Mouse (Mus musculus) liver, embryonic 11.5 days (tissue): ENCODE data around the gene Helz2. TPM values are rescaled to one million over a fixed set of nuclear protein-coding genes. Genes with fewer than 3 reads are reported as not detected.
"Not testable (repeated sequence)": the region's sequence is repeated elsewhere in the genome, so short reads cannot be mapped to it uniquely, and the experiment has no call there.

Experiments
- ATAC-seq: fragments of 200-750 bp; cut with Nextera tagmentation; replicated peaks from 2 replicates; pipeline ENCODE4 v1.8.0; 2017; ENCODE audit warnings: moderate number of reproducible peaks, mild to moderate bottlenecking, moderate TSS enrichment, moderate library complexity; ENCODE audit not compliant: low FRiP score
- DNase-seq: peaks from one replicate; pipeline ENCODE4 v3.0.0-alpha.2; 2017; ENCODE audit warnings: low spot score
- H3K27ac ChIP-seq: fragments of 300-500 bp; sonication (generic); 2 replicates; pipeline ENCODE4 v1.5.1; 2014; ENCODE audit warnings: mild to moderate bottlenecking, low read depth, low read length, control low read depth
- H3K27me3 ChIP-seq: fragments of 300-500 bp; sonication (generic); replicated peaks from 2 replicates; pipeline ENCODE4 v1.6.1; 2014; ENCODE audit warnings: low read length, mixed read lengths; ENCODE audit not compliant: control insufficient read depth, insufficient read depth
- H3K36me3 ChIP-seq: fragments of 300-500 bp; sonication (generic); 2 replicates; pipeline ENCODE4 v1.6.1; 2014; ENCODE audit warnings: mild to moderate bottlenecking, low read length, moderate library complexity, mixed read lengths; ENCODE audit not compliant: control insufficient read depth, insufficient read depth
- H3K4me1 ChIP-seq: fragments of 300-500 bp; sonication (generic); replicated peaks from 2 replicates; pipeline ENCODE4 v1.6.1; 2014; ENCODE audit warnings: low read length, mixed read lengths; ENCODE audit not compliant: control insufficient read depth, insufficient read depth
- H3K4me2 ChIP-seq: fragments of 300-500 bp; sonication (generic); 2 replicates; pipeline ENCODE4 v1.6.1; 2014; ENCODE audit warnings: mild to moderate bottlenecking, control low read depth, moderate library complexity
- H3K4me3 ChIP-seq: fragments of 300-500 bp; sonication (generic); 2 replicates; pipeline ENCODE4 v1.5.1; 2014; ENCODE audit warnings: low read depth, low read length, control low read depth
- H3K9ac ChIP-seq: fragments of 300-500 bp; sonication (generic); 2 replicates; pipeline ENCODE4 v1.6.1; 2014; ENCODE audit warnings: low read depth, low read length, control low read depth
- H3K9me3 ChIP-seq: fragments of 300-500 bp; sonication (generic); 2 replicates; pipeline ENCODE4 v1.6.1; 2016; ENCODE audit warnings: low read length, inconsistent platforms, mixed read lengths; ENCODE audit not compliant: control insufficient read depth
- WGBS: fragments of 180-500 bp; shearing (Covaris S2); extraction: QIAGEN DNeasy Blood & Tissue Kit; methylation state at CpG from one replicate; pipeline ENCODE4 v1.1.7; 2014; 5-methylcytosine and 5-hydroxymethylcytosine counted together
- polyA plus RNA-seq: library from polyadenylated mRNA; unstranded; fragments of >200 nt; fragmentation: Nextera tagmentation; extraction: Ambion mirVana; gene quantifications from 2 replicates; pipeline ENCODE4 v1.2.1, GENCODE M21; 2014

Gene Helz2
- polyA plus RNA-seq, 1 experiment from 2014 or later, result 2.6 TPM

DNA sequence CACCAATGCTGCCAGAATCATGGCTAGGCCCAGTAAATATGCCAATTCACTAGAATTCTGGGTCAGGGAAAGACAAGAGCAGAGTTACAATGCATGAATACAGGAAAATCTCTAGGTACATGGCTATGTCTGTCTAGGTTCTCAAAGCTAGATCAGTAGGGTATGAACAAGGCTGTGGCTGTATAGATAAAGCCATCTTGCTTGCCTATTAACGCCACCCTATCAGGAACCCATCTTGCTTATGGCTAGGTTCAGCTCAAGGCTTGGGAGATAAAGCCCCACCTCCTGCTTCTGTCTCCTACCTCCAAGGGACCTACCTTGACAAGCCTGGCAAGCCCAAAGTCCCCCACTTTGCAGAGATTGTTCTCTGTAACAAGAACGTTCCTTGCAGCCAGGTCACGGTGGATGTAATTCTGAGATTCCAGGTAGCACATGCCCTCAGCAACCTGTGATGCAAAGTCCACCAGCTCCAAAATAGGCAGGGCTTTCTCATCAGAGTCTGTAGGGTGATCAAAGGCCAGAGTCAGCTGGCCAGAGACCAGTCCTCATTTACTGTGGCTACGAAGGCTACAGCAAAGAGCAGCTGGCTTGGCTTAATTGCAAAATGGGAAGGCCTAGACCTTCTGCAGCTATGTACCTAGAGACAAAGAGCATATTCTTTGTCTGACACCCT, 45.1 kb downstream of the Helz2 start:
- no peak overlapping the region for H3K4me3 ChIP-seq
- H3K27me3 ChIP-seq, result peaks cover 8% of the 10 kb centered on the region
- H3K9me3 ChIP-seq, result no peaks in the 10 kb centered on the region
- H3K36me3 ChIP-seq, result no peaks in the 10 kb centered on the region
- no peak overlapping the region for H3K9ac ChIP-seq
- 76% methylated on average over 4 of the region's 4 CpGs for WGBS
- no peak overlapping the region for H3K4me2 ChIP-seq
- no peak overlapping the region for H3K27ac ChIP-seq
- ATAC-seq (no peak), DNase-seq (no peak)
- H3K4me1 ChIP-seq, result no peaks in the 10 kb centered on the region

DNA sequence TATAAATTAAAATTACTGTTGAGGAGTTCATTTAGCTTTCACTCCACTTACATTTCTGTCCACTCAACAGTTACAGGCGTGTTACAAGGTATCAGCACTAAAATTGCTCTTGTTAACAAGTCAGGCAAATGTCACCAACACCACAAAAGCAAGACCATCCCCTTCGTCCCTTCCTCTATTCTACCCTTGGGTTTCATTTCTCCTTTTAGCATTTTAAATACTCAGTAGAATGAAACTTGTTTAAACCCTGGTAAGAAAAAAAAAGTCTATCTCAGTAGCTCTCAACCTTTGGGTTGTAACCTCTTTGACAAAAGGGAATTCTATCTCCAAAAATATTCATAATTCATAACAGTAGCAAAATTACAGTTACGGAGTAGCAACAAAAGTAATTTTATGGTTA, 48.8 kb downstream of the Helz2 start:
- Histone ChIP-seq H3K9ac (no peak overlapping the region), H3K9me3 (no peaks in the 10 kb centered on the region), H3K4me3 (no peak overlapping the region), H3K36me3 (no peaks in the 10 kb centered on the region), H3K4me1 (peaks cover 8% of the 10 kb centered on the region), H3K27ac (no peak overlapping the region), H3K27me3 (peaks cover 5% of the 10 kb centered on the region; the same call in 1 of the 2 replicates), H3K4me2 (no peak overlapping the region)
- no peak for DNase-seq
- ATAC-seq, result no peak
- WGBS, result 62% methylated on average over 3 of the region's 3 CpGs

DNA sequence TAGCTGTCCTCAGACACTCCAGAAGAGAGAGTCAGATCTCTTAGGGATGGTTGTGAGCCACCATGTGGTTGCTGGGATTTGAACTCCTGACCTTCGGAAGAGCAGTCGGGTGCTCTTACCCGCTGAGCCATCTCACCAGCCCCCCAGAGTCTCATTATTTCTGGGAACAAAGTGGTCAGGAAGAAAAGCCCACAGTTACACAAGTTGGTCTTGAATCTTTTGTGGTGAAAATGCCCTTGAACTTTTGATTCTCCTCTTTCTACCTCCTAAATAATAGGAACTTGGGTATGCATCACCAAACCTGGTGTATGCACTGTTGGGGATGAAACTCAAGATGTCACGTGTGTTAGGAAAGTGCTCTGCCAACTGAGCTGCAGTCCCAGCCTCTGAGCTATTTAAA, 49.9 kb downstream of the Helz2 start:
- no peak for DNase-seq
- WGBS, result 69% methylated on average over 4 of the region's 4 CpGs

DNA sequence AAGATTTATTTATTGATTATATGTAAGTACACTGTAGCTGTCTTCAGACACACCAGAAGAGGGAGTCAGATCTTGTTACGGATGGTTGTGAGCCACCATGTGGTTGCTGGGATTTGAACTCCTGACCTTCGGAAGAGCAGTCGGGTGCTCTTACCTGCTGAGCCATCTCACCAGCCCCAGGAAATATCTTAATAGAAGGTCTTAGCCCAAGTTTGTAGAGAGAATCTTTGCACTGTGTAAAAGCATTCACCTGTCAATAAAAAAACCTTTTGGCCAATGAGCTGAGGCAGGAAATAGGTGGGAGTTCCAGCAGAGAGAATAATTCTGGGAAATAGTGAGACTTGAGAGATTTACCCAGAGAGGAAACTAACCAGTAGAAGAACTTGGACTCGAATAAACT, 50.4 kb downstream of the Helz2 start:
- 72% methylated on average over 4 of the region's 4 CpGs for WGBS

More for the DNA sequence above, 49.9 kb downstream of the Helz2 start:
- peaks cover 8% of the 10 kb centered on the region for H3K4me1 ChIP-seq
- no peak overlapping the region for H3K27ac ChIP-seq
- no peak overlapping the region for H3K4me2 ChIP-seq
- no peak overlapping the region for H3K9ac ChIP-seq
- H3K36me3 ChIP-seq, result no peaks in the 10 kb centered on the region
- no peak for ATAC-seq
- H3K27me3 ChIP-seq, result peaks cover 5% of the 10 kb centered on the region; the same call in 1 of the 2 replicates
- H3K4me3 ChIP-seq, result no peak overlapping the region
- H3K9me3 ChIP-seq, result no peaks in the 10 kb centered on the region

DNA sequence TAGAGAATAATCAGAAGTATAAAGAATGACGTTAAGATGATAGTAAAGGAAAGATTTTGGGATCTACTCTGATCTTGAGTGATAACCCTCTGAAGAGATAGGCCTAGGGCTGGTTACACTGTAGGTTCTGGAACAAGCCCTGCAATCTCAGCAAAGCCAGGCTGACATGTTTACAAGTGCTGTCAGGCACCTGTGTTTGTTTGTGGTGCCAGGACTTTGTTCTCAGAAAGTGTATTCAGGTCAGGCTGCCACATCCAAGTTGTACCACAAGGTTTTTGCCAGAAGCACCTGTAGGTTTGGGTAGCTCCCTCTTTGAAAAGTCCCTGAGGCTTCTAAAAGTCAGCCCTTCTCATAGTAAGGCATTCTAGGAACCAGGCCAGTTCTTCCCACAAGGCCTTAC, 52.5 kb downstream of the Helz2 start:
- Histone ChIP-seq H3K9ac (no peak overlapping the region), H3K4me1 (peaks cover 8% of the 10 kb centered on the region), H3K4me3 (no peak overlapping the region), H3K36me3 (no peaks in the 10 kb centered on the region), H3K27me3 (no peaks in the 10 kb centered on the region), H3K4me2 (no peak overlapping the region), H3K27ac (no peak overlapping the region), H3K9me3 (no peaks in the 10 kb centered on the region)
- ATAC-seq (no peak), DNase-seq (no peak)
- 82% methylated on average over 1 of the region's 1 CpGs for WGBS

More for the DNA sequence above, 50.4 kb downstream of the Helz2 start:
- not testable (repeated sequence) for ATAC-seq, H3K9ac ChIP-seq, H3K27me3 ChIP-seq, H3K27ac ChIP-seq, H3K36me3 ChIP-seq, H3K9me3 ChIP-seq, H3K4me3 ChIP-seq, H3K4me1 ChIP-seq, DNase-seq, H3K4me2 ChIP-seq

DNA sequence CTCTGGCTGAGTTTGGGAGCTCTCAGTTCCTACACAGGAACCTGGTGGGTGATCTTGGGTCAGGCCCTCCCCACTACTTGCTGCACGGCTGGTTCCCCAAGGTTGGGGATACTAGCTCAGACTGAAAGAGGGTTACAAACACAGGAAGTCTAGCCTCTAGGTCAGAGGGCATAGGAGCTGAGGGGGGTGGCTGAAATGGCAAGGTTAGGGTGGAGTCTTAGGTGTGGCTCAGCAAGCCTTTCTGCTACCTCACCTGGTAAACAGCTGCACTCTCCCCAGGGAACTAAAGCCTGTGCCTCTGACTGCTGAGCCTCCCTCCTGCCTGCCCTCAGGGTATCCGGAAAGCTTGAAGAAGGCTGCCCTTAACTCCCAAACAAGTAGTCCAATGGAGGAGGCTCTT, 53.1 kb downstream of the Helz2 start:
- no peak for ATAC-seq
- Histone ChIP-seq H3K27me3 (no peaks in the 10 kb centered on the region), H3K4me1 (peaks cover 8% of the 10 kb centered on the region), H3K4me3 (peak overlapping the region; percentile 67), H3K9me3 (no peaks in the 10 kb centered on the region), H3K36me3 (no peaks in the 10 kb centered on the region), H3K4me2 (peak overlapping the region; percentile 74), H3K27ac (no peak overlapping the region), H3K9ac (0 out of 2 replicates have a peak overlapping the region, but pooled peaks have one; percentile 8)
- WGBS, result 61% methylated on average over 2 of the region's 2 CpGs
- DNase-seq, result no peak

DNA sequence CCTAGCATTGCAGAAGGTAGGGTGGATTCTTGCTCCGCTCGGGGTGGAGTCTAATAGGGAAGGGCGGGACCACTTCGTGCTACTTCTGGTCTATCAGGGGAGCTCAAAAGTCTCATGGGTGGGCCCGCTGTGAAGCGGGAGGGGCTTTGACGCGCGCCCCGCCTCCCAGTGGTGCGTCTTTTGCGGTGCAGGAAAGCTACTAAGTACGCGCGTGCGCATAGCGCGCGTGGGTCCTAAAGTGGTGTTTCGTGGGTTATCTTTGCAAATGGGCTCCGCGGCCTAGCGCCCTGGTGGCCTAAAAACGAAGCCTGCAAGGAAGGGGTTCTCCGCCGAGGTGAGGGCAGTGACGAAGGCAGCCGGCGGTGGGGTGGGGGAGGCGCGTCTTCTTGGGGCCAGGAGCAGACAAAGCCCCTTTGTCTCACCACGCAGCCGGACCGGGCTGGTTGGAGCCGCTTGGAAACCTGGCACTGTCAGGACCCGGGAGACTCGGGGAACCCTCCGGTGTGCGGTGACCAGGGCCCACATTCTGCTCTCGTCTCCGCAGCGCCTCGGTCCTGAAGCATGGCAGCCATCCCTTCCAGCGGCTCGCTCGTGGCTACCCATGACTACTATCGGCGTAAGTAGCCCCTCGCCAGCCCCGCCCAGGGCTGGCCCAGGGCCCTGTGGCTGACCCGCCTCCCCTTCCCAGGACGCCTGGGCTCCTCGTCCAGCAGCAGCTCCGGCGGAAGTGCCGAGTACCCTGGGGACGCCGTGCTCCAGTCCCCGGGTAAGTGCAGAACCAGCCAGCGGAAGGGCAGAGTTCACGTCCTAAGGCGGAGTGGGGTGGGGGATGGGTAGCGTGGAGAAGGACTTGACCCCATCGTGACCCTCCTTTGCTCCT, 54.5 kb downstream of the Helz2 start, which contains the start of gene Ppdpf:
TSS of gene Ppdpf (plus strand) at position 127 of the 880 bp plus-strand sequence.
- peak within 1 kb of the TSS; percentile 67 for H3K4me3 ChIP-seq
- H3K4me1 ChIP-seq, result peaks cover 8% of the 10 kb centered on the region
- under 1% methylated on average over 64 of the region's 64 CpGs for WGBS
- no peaks in the 10 kb centered on the region for H3K27me3 ChIP-seq
- H3K27ac ChIP-seq, result peak within 1 kb of the TSS; percentile 73
- no peaks in the 10 kb centered on the region for H3K36me3 ChIP-seq
- DNase-seq (peak; percentile 88), ATAC-seq (peak; percentile 96)
- H3K9me3 ChIP-seq, result no peaks in the 10 kb centered on the region
- H3K9ac ChIP-seq, result peak within 1 kb of the TSS; percentile 80
- H3K4me2 ChIP-seq, result peak within 1 kb of the TSS; percentile 74

DNA sequence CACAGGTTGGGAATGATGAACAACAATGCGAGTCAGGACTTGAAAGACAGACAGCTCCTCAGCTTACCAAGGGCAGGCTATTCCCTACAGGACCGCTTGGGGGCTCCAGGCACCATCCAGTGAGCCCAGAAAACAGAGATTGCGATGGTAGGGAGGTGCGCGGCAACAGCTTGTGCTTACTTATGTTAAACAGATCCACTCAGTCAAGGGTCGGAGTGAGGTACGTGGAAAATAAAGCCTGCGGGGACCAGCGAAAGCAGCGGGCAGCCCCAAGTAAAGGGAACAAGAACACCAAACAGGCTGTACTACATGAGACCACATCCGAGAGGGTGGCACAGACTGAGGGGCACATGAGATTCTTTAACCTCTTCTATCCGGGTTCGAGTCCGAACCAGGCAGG, 55.2 kb downstream of the Helz2 start:
- ATAC-seq, result peak; percentile 76
- peak overlapping the region; percentile 80 for H3K9ac ChIP-seq
- no peaks in the 10 kb centered on the region for H3K9me3 ChIP-seq
- WGBS, result under 1% methylated on average over 14 of the region's 14 CpGs
- peak; percentile 79 for DNase-seq
- H3K4me1 ChIP-seq, result peaks cover 8% of the 10 kb centered on the region
- H3K36me3 ChIP-seq, result no peaks in the 10 kb centered on the region
- H3K27me3 ChIP-seq, result no peaks in the 10 kb centered on the region
- peak overlapping the region; percentile 74 for H3K4me2 ChIP-seq
- H3K27ac ChIP-seq, result no peak overlapping the region
- H3K4me3 ChIP-seq, result peak overlapping the region; percentile 67
